Mouse (Mus musculus) mature B cell (primary cell): Measurements from ENCODE around the gene Brs3.

Experiments
- in situ Hi-C: fragments of 300-500 bp; cut with MboI; formaldehyde crosslinking; loops from 2 replicates; pipeline ENCODE4 v1.14.3; 2019

The Brs3 gene

DNA sequence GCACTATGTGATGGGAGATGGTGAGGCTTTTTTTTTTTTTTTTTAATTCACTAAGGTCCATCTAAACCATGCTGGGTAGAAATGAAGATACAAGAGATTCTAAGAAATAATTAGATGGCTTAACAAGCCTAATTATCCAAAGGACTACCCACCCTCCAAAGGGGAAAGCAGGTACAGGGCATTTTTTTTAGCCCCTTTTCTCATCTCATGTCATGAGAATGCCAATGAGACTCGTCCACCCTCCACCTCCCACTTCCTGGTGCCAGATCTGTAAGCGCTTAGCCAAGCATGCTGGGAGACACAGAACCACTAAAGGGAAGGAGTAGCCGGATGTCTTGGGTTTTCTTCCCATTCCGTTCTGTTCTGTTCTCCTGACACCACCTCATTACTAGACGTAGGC lies at the start of gene Brs3:
Brs3 (plus strand) TSS at position 301 of the 400 bp plus-strand sequence.
- in situ Hi-C loops = no loop called here

DNA sequence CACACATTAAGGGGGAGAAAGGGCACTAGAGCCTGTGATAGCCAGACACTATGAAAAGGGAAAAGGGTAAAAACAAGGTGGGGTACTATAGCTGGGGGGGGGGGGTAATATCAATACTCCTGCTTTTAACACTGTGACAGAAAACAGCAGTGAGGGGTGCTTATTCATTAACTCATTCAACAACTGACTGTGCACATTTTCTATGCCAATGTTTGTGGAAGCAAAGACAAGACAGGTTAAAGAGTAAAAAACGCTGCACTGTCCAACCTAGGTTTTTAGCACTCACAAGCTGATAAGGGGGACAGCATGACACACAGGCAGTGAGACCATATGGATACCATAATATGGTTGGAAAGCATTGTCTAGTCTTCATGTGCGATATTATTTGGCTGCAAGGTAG lies 30.0 kb upstream of the Brs3 start:
- in situ Hi-C loops = no loop called here

DNA sequence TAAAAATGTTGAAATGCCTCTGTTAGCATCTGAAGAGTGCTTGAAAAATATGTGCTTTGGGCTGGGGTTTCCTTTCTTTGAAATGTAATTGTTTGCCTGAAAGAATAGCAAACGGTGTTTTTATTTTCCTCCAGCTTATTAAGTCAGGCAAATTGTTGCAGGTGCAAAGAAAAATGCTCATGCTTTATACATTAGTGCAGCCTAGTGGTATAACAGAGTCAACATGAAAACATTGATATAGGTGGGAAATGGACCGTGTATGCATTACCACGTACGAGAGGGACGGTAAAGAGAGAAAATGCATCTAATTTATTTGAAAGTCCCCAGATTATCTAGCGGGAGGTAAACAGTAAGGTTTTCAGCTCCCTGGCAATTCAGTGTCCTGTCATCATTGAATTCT lies 995 bp downstream of the Brs3 start:
- in situ Hi-C loops = no loop called here

DNA sequence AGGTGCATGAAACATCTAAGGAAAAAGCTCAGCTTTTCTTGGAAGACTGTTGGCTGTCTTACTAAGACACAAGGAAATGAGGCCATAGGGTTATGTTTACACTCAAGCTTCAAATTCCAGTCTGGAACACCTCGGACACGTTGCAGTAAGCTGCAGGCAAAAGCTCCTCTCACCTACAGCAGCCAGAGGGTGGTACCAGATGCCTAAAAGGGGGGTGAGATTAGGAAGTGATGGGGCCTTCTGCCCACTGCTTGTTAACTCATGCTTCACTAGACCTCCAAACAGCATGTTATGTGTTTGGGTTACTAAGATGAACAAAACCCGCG lies 9.9 kb downstream of the Brs3 start:
- in situ Hi-C loops = no loop called here

DNA sequence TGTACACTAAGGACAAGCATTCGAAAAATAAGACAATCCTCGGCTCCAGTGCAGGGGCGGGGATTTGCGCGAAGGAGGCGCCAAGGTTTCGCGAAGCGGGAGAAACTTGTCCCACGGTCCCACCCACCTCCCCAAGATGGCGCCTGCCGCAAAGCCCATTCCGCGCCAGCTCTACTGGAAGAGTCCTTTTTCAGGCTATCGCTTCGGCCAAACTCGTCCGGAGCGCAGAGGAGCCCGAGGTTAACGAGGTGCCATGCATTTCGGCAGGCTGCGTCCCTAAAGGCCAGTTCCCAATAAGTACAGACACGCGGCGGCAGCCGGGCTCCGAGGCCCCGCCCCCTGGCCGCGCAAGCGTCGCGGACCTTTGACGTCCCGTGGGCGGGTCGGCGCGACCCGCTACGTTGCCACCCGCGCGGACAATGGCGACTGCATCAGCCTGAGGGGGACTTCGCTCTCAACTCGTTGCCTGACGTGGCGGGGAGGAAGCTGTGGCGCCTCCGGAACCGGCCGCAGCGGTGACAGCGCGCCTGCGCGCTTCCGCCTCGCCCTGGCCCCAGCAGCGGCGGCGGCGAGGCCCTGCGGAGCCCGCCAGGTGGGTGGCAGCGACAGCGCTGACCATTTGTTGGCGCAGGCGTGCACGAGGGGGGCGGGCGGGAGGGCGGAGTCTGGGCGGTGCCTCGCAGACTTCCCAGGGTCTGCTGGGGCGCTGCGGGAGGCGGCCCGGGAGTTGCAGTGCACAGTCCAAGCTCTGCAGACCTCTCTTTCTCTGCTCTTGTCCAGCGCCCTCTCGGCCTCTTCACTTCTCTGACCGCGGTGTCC lies 10.5 kb downstream of the Brs3 start, which contains the start of gene Htatsf1:
Htatsf1 (plus strand) TSS at position 410 of the 819 bp plus-strand sequence.
- in situ Hi-C loops = no loop called here

DNA sequence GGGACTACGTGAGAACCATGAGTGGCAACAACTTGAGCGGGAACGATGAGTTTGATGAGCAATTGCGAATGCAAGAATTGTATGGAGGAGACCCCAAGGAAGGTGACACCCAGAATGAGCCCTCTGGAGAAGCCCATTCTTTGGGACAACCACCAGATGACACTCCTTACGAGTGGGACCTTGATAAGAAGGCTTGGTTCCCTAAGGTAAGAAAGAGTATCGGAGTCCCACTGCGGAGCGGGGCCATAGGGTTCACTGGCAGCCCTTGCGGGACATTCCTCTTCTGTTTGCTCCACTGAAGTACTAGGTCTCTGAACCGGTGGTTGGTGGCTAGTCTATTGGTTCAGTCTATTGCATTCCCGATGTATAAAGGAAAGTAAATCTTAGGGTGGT lies 11.1 kb downstream of the Brs3 start:
- in situ Hi-C loops = no loop called here

DNA sequence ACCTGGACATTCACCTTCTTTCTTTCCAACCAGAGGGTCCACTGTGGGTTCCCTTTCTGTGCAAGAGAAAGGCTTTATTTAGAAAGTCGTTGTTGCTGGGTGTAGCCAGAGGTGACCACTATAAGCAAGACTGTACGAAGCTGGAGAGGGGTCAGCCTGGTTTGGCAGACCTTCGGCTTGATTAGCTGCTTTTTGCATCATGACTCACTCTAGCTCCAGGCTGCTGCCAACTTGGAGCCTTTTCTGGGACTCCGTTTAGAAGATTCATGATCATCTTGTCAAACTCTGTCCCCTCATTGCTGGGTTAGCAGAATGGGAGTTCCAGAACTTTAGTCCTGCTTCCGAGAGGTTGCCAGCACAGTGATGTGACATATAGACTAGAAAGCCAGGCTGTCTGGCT lies 38.6 kb downstream of the Brs3 start:
- in situ Hi-C loops = no loop called here

DNA sequence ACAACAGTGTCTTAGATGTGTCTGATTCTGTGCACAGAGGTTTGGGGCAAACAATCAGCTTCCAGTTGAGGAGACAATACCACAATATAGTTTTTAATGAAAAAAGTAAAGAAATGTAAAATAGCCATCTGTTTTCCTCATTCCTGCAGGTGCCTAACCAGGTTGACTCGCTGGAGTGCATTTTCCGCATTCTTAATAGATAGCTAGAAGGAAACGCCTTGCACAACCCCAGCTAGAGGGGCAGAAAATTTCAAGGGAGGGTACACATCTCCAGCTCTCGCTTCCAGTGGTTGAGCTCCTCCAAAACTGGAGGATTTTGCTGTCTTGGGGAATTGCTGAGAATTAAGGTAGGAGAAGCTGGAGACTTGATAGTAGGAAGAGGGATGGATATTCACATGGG lies 44.9 kb downstream of the Brs3 start, which contains the start of gene Vgll1:
Vgll1 (plus strand) TSS at position 301 of the 400 bp plus-strand sequence.
- in situ Hi-C loops = no loop called here
